Mouse (Mus musculus): ENCODE results near the gene Ncf1. TPM values are rescaled to one million over a fixed set of nuclear protein-coding genes. Genes with fewer than 3 reads are reported as not detected.

Gene Ncf1
- polyA plus RNA-seq, 1 experiment from 2014 or later: 2.1 TPM

GRCm38 (mm10) chr5:134241831-134242230 lies 12.4 kb upstream of the Ncf1 start:
- H3K9ac ChIP-seq (ENCODE audit: low read depth, low read length): no peak overlapping the region
- no peak overlapping the region for H3K4me3 ChIP-seq (ENCODE audit: low read depth, low read length)
- no peaks in the 10 kb centered on the region for H3K9me3 ChIP-seq (ENCODE audit: control insufficient read depth)
- ATAC-seq: no peak
- 79% methylated on average over 5 of the region's 5 CpGs for WGBS
- H3K27me3 ChIP-seq (replicated peaks; ENCODE audit: control insufficient read depth, insufficient read depth, low read length): no peaks in the 10 kb centered on the region
- no peaks in the 10 kb centered on the region for H3K4me1 ChIP-seq (replicated peaks; ENCODE audit: control insufficient read depth, insufficient read depth, low read length)
- peaks cover 99% of the 10 kb centered on the region for H3K36me3 ChIP-seq (ENCODE audit: control insufficient read depth, insufficient read depth)
- H3K4me2 ChIP-seq (replicated peaks; ENCODE audit: low read depth): no peak overlapping the region
- H3K27ac ChIP-seq (ENCODE audit: low read depth, low read length): no peak overlapping the region
- no peak for TF ChIP-seq CTCF (IDR thresholded peaks at IDR 0.05; ENCODE audit: low read depth)

GRCm38 (mm10) chr5:134237936-134238760 lies 8.7 kb upstream of the Ncf1 start:
- no peaks in the 10 kb centered on the region for H3K9me3 ChIP-seq (ENCODE audit: control insufficient read depth)
- H3K4me3 ChIP-seq (ENCODE audit: low read depth, low read length): no peak overlapping the region
- H3K4me2 ChIP-seq (replicated peaks; ENCODE audit: low read depth): no peak overlapping the region
- H3K27me3 ChIP-seq (replicated peaks; ENCODE audit: control insufficient read depth, insufficient read depth, low read length): no peaks in the 10 kb centered on the region
- 0 out of 2 replicates have a peak, but pooled peaks cover 3% of the 10 kb centered on the region for H3K4me1 ChIP-seq (replicated peaks; ENCODE audit: control insufficient read depth, insufficient read depth, low read length)
- no peak overlapping the region; the same call in 1 of the 2 replicates for H3K27ac ChIP-seq (ENCODE audit: low read depth, low read length)
- 77% methylated on average over 28 of the region's 28 CpGs for WGBS
- no peak for ATAC-seq
- H3K36me3 ChIP-seq (ENCODE audit: control insufficient read depth, insufficient read depth): peaks cover 68% of the 10 kb centered on the region
- TF ChIP-seq CTCF (IDR thresholded peaks at IDR 0.05; ENCODE audit: low read depth): no peak
- H3K9ac ChIP-seq (ENCODE audit: low read depth, low read length): no peak overlapping the region

GRCm38 (mm10) chr5:134237508-134237907 lies 8.1 kb upstream of the Ncf1 start:
- peaks cover 62% of the 10 kb centered on the region for H3K36me3 ChIP-seq (ENCODE audit: control insufficient read depth, insufficient read depth)
- ATAC-seq: no peak
- H3K9me3 ChIP-seq (ENCODE audit: control insufficient read depth): no peaks in the 10 kb centered on the region
- TF ChIP-seq CTCF (IDR thresholded peaks at IDR 0.05; ENCODE audit: low read depth): no peak
- WGBS: 88% methylated on average over 11 of the region's 11 CpGs
- no peak overlapping the region for H3K4me3 ChIP-seq (ENCODE audit: low read depth, low read length)
- peak overlapping the region; percentile 21 for H3K27ac ChIP-seq (ENCODE audit: low read depth, low read length)
- H3K4me1 ChIP-seq (replicated peaks; ENCODE audit: control insufficient read depth, insufficient read depth, low read length): 0 out of 2 replicates have a peak, but pooled peaks cover 3% of the 10 kb centered on the region
- no peaks in the 10 kb centered on the region for H3K27me3 ChIP-seq (replicated peaks; ENCODE audit: control insufficient read depth, insufficient read depth, low read length)
- no peak overlapping the region for H3K4me2 ChIP-seq (replicated peaks; ENCODE audit: low read depth)
- no peak overlapping the region for H3K9ac ChIP-seq (ENCODE audit: low read depth, low read length)

GRCm38 (mm10) chr5:134236796-134237195 lies 7.4 kb upstream of the Ncf1 start:
- WGBS: 74% methylated on average over 6 of the region's 6 CpGs

GRCm38 (mm10) chr5:134236241-134236640 lies 6.8 kb upstream of the Ncf1 start:
- Histone ChIP-seq H3K4me1 (replicated peaks; ENCODE audit: control insufficient read depth, insufficient read depth, low read length) (0 out of 2 replicates have a peak, but pooled peaks cover 3% of the 10 kb centered on the region), H3K27me3 (replicated peaks; ENCODE audit: control insufficient read depth, insufficient read depth, low read length) (no peaks in the 10 kb centered on the region), H3K4me3 (ENCODE audit: low read depth, low read length) (no peak overlapping the region), H3K9me3 (ENCODE audit: control insufficient read depth) (no peaks in the 10 kb centered on the region), H3K4me2 (replicated peaks; ENCODE audit: low read depth) (no peak overlapping the region), H3K36me3 (ENCODE audit: control insufficient read depth, insufficient read depth) (peaks cover 49% of the 10 kb centered on the region), H3K9ac (ENCODE audit: low read depth, low read length) (no peak overlapping the region), H3K27ac (ENCODE audit: low read depth, low read length) (no peak overlapping the region)
- TF ChIP-seq CTCF (IDR thresholded peaks at IDR 0.05; ENCODE audit: low read depth): no peak
- ATAC-seq: peak; percentile 26; the same call in 1 of the 2 replicates
- WGBS: 70% methylated on average over 3 of the region's 3 CpGs

More at GRCm38 (mm10) chr5:134236796-134237195, 7.4 kb upstream of the Ncf1 start:
- Histone ChIP-seq H3K4me2 (replicated peaks; ENCODE audit: low read depth) (no peak overlapping the region), H3K27me3 (replicated peaks; ENCODE audit: control insufficient read depth, insufficient read depth, low read length) (no peaks in the 10 kb centered on the region), H3K36me3 (ENCODE audit: control insufficient read depth, insufficient read depth) (peaks cover 55% of the 10 kb centered on the region), H3K9ac (ENCODE audit: low read depth, low read length) (no peak overlapping the region), H3K4me3 (ENCODE audit: low read depth, low read length) (no peak overlapping the region), H3K4me1 (replicated peaks; ENCODE audit: control insufficient read depth, insufficient read depth, low read length) (0 out of 2 replicates have a peak, but pooled peaks cover 3% of the 10 kb centered on the region), H3K27ac (ENCODE audit: low read depth, low read length) (no peak overlapping the region), H3K9me3 (ENCODE audit: control insufficient read depth) (no peaks in the 10 kb centered on the region)
- no peak for ATAC-seq
- TF ChIP-seq CTCF (IDR thresholded peaks at IDR 0.05; ENCODE audit: low read depth): no peak

- H3K4me2 ChIP-seq (replicated peaks; ENCODE audit: low read depth): no peak overlapping the region
- TF ChIP-seq CTCF (IDR thresholded peaks at IDR 0.05; ENCODE audit: low read depth): no peak
- H3K27me3 ChIP-seq (replicated peaks; ENCODE audit: control insufficient read depth, insufficient read depth, low read length): no peaks in the 10 kb centered on the region
- ATAC-seq: no peak
- 0 out of 2 replicates have a peak, but pooled peaks cover 3% of the 10 kb centered on the region for H3K4me1 ChIP-seq (replicated peaks; ENCODE audit: control insufficient read depth, insufficient read depth, low read length)
- H3K36me3 ChIP-seq (ENCODE audit: control insufficient read depth, insufficient read depth): peaks cover 39% of the 10 kb centered on the region
- no peak overlapping the region for H3K9ac ChIP-seq (ENCODE audit: low read depth, low read length)
- H3K9me3 ChIP-seq (ENCODE audit: control insufficient read depth): no peaks in the 10 kb centered on the region
- no peak overlapping the region for H3K4me3 ChIP-seq (ENCODE audit: low read depth, low read length)
- no peak overlapping the region for H3K27ac ChIP-seq (ENCODE audit: low read depth, low read length)
- WGBS: 26% methylated on average over 6 of the region's 6 CpGs
These were observed 5.7 kb upstream of the Ncf1 start for GRCm38 (mm10) chr5:134235111-134235510.

Data from intestine, postnatal 0 days (tissue).